Mouse (Mus musculus): ENCODE results near the gene Nlk. TPM values are rescaled to one million over a fixed set of nuclear protein-coding genes. Genes with fewer than 3 reads are reported as not detected.

Nlk gene
- total and polyA plus RNA-seq, 3 experiments, result 14.8 to 22.4 (median 20.4) TPM

DNA sequence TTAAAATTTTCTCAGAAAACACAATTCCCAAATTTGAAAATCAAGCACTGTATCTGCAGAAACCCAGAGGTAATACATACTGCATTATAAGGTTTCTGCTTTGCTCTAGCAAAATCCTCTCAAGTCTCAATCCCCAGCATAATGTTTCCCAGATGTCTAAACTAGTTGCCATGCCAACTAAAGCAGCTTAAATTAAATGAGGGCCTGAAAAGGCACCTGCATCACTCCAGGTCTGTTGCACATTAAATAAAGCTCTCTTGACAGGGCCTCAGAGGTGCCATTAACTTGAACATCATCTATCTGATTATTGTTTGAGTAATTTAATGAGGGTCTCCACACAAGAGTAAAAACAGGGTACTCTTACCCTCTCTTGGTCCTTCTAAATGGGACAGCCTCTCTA lies 100.4 kb downstream of the Nlk start:
- no peak for DNase-seq (ENCODE audit: extremely low read depth)
- Histone ChIP-seq H3K4me1 (ENCODE audit: control insufficient read depth in 1 of 2, insufficient read depth in 2 of 2) (peaks cover 0 to 9% of the 10 kb centered on the region in 2 experiments; a peak in 1 of 4 replicates), H3K36me3 (replicated peaks in 1 of 2; ENCODE audit: control insufficient read depth in 1 of 2, insufficient read depth in 1 of 2, low read length in 1 of 2) (peaks cover 2 to 34% of the 10 kb centered on the region in 2 experiments), H3K79me2 (replicated peaks; ENCODE audit: control insufficient read depth, extremely low read depth, insufficient read depth, poor library complexity, severe bottlenecking) (no peaks in the 10 kb centered on the region), H3K27me3 (replicated peaks) (no peaks in the 10 kb centered on the region), H3K4me2 (ENCODE audit: insufficient read depth, low read depth, poor library complexity, severe bottlenecking) (no peak overlapping the region), H3K4me3 (replicated peaks in 1 of 3; ENCODE audit: low read depth in 2 of 3, low read length in 2 of 3, poor library complexity in 1 of 3) (no peak overlapping the region), H3K9me3 (replicated peaks; ENCODE audit: low read length) (no peaks in the 10 kb centered on the region), H3K27ac (ENCODE audit: insufficient read depth, low read depth) (no peak overlapping the region), H3K9ac (ENCODE audit: insufficient read depth, low read depth) (no peak overlapping the region)
- dilution Hi-C loops (cut with MboI; ENCODE audit: extremely low pct_ligation_motif_present, extremely low pct_unique_long_range_greater_than_20kb, low sequenced_read_pairs), result no loop called here
- in situ Hi-C loops (cut with MboI; ENCODE audit: low pct_ligation_motif_present, low pct_unique_long_range_greater_than_20kb, low sequenced_read_pairs), result no loop called here
- no peak for TF ChIP-seq ZC3H11A (IDR thresholded peaks at IDR 0.05; ENCODE audit: low read depth, low read length)

GRCm38 (mm10) chr11:78595773-78596172 lies 101.4 kb downstream of the Nlk start:
- DNase-seq (ENCODE audit: extremely low read depth), result no peak
- in situ Hi-C loops (cut with MboI; ENCODE audit: low pct_ligation_motif_present, low pct_unique_long_range_greater_than_20kb, low sequenced_read_pairs) (no loop called here), dilution Hi-C loops (cut with MboI; ENCODE audit: extremely low pct_ligation_motif_present, extremely low pct_unique_long_range_greater_than_20kb, low sequenced_read_pairs) (no loop called here)
- TF ChIP-seq UBTF (IDR thresholded peaks at IDR 0.05; ENCODE audit: low read depth, low read length) (no peak), ZKSCAN1 (IDR thresholded peaks at IDR 0.05; ENCODE audit: borderline replicate concordance, low read depth, low read length) (no peak), MYC (IDR thresholded peaks at IDR 0.05; ENCODE audit: low read depth, low read length) (no peak), E2F4 (IDR thresholded peaks at IDR 0.05; ENCODE audit: insufficient replicate concordance, low read depth, low read length) (no peak), JUND (conservative IDR thresholded peaks at IDR 0.05; ENCODE audit: low read depth, low read length) (no peak), SIN3A (IDR thresholded peaks at IDR 0.05; ENCODE audit: low read length) (no peak), GABPA (IDR thresholded peaks at IDR 0.05; ENCODE audit: insufficient replicate concordance, low read depth, low read length) (no peak)
- no peaks in the 10 kb centered on the region for H3K27me3 ChIP-seq (replicated peaks)
- no peaks in the 10 kb centered on the region for H3K79me2 ChIP-seq (replicated peaks; ENCODE audit: control insufficient read depth, extremely low read depth, insufficient read depth, poor library complexity, severe bottlenecking)
- peaks cover 2 to 33% of the 10 kb centered on the region in 2 experiments for H3K36me3 ChIP-seq (replicated peaks in 1 of 2; ENCODE audit: control insufficient read depth in 1 of 2, insufficient read depth in 1 of 2, low read length in 1 of 2)
- H3K9me3 ChIP-seq (replicated peaks; ENCODE audit: low read length), result no peaks in the 10 kb centered on the region
- H3K4me1 ChIP-seq (ENCODE audit: control insufficient read depth in 1 of 2, insufficient read depth in 2 of 2), result peaks cover 0 to 9% of the 10 kb centered on the region in 2 experiments; a peak in 1 of 4 replicates
- H3K4me2 ChIP-seq (ENCODE audit: insufficient read depth, low read depth, poor library complexity, severe bottlenecking), result no peak overlapping the region
- no peak overlapping the region for H3K4me3 ChIP-seq (replicated peaks in 1 of 3; ENCODE audit: low read depth in 2 of 3, low read length in 2 of 3, poor library complexity in 1 of 3)
- H3K27ac ChIP-seq (ENCODE audit: insufficient read depth, low read depth), result no peak overlapping the region
- no peak overlapping the region for H3K9ac ChIP-seq (ENCODE audit: insufficient read depth, low read depth)

GRCm38 (mm10) chr11:78594271-78594964 lies 102.8 kb downstream of the Nlk start:
- H3K27me3 ChIP-seq (replicated peaks), result no peaks in the 10 kb centered on the region
- no peak overlapping the region for H3K27ac ChIP-seq (ENCODE audit: insufficient read depth, low read depth)
- no peak overlapping the region for H3K4me2 ChIP-seq (ENCODE audit: insufficient read depth, low read depth, poor library complexity, severe bottlenecking)
- no peak overlapping the region for H3K4me3 ChIP-seq (replicated peaks in 1 of 3; ENCODE audit: low read depth in 2 of 3, low read length in 2 of 3, poor library complexity in 1 of 3)
- H3K9me3 ChIP-seq (replicated peaks; ENCODE audit: low read length), result no peaks in the 10 kb centered on the region
- H3K9ac ChIP-seq (ENCODE audit: insufficient read depth, low read depth), result no peak overlapping the region
- peaks cover 2 to 31% of the 10 kb centered on the region in 2 experiments for H3K36me3 ChIP-seq (replicated peaks in 1 of 2; ENCODE audit: control insufficient read depth in 1 of 2, insufficient read depth in 1 of 2, low read length in 1 of 2)
- no peaks in the 10 kb centered on the region for H3K79me2 ChIP-seq (replicated peaks; ENCODE audit: control insufficient read depth, extremely low read depth, insufficient read depth, poor library complexity, severe bottlenecking)
- peaks cover 0 to 4% of the 10 kb centered on the region in 2 experiments; a peak in 1 of 4 replicates for H3K4me1 ChIP-seq (ENCODE audit: control insufficient read depth in 1 of 2, insufficient read depth in 2 of 2)
- dilution Hi-C loops (cut with MboI; ENCODE audit: extremely low pct_ligation_motif_present, extremely low pct_unique_long_range_greater_than_20kb, low sequenced_read_pairs) (no loop called here), in situ Hi-C loops (cut with MboI; ENCODE audit: low pct_ligation_motif_present, low pct_unique_long_range_greater_than_20kb, low sequenced_read_pairs) (no loop called here)
- DNase-seq (ENCODE audit: extremely low read depth), result no peak
- TF ChIP-seq POLR2A (IDR thresholded peaks at IDR 0.05; ENCODE audit: low read depth, low read length) (no peak), ZNF384 (IDR thresholded peaks at IDR 0.05; ENCODE audit: low read depth, low read length) (no peak), NRF1 (IDR thresholded peaks at IDR 0.05; ENCODE audit: low read depth, low read length) (no peak), CTCF (conservative IDR thresholded peaks at IDR 0.05 in 1 of 2, IDR thresholded peaks at IDR 0.05 in 1 of 2; ENCODE audit: low read depth in 2 of 2, low read length in 2 of 2) (no peak), ELF1 (IDR thresholded peaks at IDR 0.05; ENCODE audit: low read depth, low read length) (no peak), RAD21 (IDR thresholded peaks at IDR 0.05; ENCODE audit: low read depth, low read length) (no peak)
